Mouse (Mus musculus): ENCODE measurements around the gene Gpr176.

DNA sequence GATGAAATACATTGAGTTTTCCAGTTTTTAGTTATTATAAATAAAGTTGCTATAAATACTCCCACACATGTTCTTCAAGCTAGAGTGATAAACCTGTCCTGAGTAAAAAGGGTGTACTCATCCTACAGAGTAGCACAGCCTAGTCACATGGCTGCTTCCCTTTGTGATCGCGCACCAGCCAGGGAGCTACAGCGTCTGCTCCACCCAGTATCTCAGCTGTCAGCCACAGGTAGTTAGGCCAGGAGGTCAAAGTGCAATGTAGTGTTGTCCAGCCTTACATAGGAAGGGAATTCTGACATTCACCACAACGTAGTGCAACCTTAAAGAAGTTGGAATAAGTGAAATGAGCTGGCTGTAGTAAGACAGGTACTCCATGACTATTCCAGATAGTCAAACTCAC lies 32.3 kb upstream of the Gpr176 start:
- TF ChIP-seq MAFK (IDR thresholded peaks at IDR 0.05; ENCODE audit: insufficient read depth, low read depth, low read length) (no peak), ZC3H11A (IDR thresholded peaks at IDR 0.05; ENCODE audit: borderline replicate concordance, low read depth, low read length) (no peak), CHD2 (IDR thresholded peaks at IDR 0.05; ENCODE audit: low read depth, low read length) (no peak)

Measured in ES-E14 (cell line).